Mouse (Mus musculus): Measurements from ENCODE around the gene Kdsr. TPM values are rescaled to one million over a fixed set of nuclear protein-coding genes. Genes with fewer than 3 reads are reported as not detected.
"Not testable (repeated sequence)": the region's sequence is repeated elsewhere in the genome, so short reads cannot be mapped to it uniquely, and the experiment has no call there.

The Kdsr gene
- polyA plus RNA-seq, 1 experiment from 2014 or later, result 11.8 TPM

DNA sequence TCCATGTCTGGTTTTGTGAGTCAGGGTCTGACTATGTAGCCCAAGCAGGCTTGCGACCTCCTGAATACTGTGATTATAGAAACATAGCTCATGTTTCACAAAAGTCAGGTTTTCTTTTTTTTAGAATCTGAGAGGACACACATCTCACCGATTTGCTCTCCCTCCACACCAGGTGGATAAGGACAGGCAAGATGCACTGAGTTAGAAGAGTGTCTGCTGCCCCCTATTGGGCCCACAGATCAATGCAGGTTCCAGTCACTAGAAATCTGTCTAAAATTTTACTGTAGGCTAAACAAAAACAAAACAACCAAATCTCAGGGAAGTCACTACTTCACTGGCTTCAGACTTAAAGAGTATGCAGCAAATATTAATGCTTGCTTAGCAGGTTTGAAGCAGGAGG is 23.9 kb downstream of the Kdsr start:
- peaks cover 18% of the 10 kb centered on the region; the same call in 1 of the 2 replicates for H3K36me3 ChIP-seq
- H3K4me2 ChIP-seq (replicated peaks), result no peak overlapping the region
- no peaks in the 10 kb centered on the region for H3K9me3 ChIP-seq (replicated peaks)
- H3K4me3 ChIP-seq, result no peak overlapping the region
- H3K9ac ChIP-seq, result no peak overlapping the region
- WGBS, result 65% methylated on average over 2 of the region's 2 CpGs
- H3K4me1 ChIP-seq, result no peaks in the 10 kb centered on the region
- ATAC-seq (ENCODE audit: low FRiP score), result no peak
- H3K27me3 ChIP-seq, result no peaks in the 10 kb centered on the region
- no peak overlapping the region for H3K27ac ChIP-seq

DNA sequence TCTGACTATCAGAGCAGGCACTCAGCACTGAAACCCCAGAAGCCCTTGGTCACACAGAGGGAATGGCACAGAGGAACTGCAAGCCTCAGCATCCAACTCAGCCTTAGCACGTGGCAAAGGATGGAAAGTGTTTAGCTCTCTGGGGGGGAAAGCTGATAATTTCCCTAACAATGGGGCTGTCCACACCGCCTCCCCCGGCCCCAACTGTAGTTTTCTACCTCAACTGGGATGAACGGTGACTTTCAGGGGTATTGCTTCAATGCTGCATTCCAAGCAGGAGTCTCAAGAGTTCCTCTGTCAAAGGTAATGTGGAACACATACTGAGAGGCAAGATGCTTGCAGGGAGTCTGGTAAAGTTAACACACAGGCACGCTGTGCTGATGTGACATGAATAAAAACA is 37.5 kb downstream of the Kdsr start:
- Histone ChIP-seq H3K27ac (no peak overlapping the region), H3K36me3 (no peaks in the 10 kb centered on the region; the same call in 1 of the 2 replicates), H3K9me3 (replicated peaks) (no peaks in the 10 kb centered on the region), H3K4me3 (no peak overlapping the region), H3K4me1 (no peaks in the 10 kb centered on the region), H3K27me3 (no peaks in the 10 kb centered on the region), H3K4me2 (replicated peaks) (no peak overlapping the region), H3K9ac (no peak overlapping the region)
- 16% methylated on average over 5 of the region's 5 CpGs for WGBS
- no peak for ATAC-seq (ENCODE audit: low FRiP score)

DNA sequence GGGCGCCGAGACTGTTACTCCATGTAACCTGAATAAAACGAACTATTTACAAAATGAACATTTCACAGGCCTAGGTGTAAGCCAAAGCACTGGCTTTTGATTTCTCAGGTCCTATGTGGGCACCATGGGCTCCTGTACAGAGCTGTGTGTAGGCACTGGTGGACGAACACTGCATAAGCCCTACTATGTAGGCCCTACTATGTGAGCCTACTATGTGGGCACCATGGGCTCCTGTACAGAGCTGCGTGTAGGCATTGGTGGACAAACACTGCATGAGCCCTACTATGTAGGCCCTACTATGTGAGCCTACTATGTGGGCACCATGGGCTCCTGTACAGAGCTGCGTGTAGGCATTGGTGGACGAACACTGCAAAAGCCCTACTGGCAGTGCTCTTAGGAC is 41.8 kb downstream of the Kdsr start:
- H3K36me3 ChIP-seq; H3K4me2 ChIP-seq (replicated peaks); H3K4me1 ChIP-seq; H3K27me3 ChIP-seq; H3K4me3 ChIP-seq; H3K27ac ChIP-seq; H3K9me3 ChIP-seq (replicated peaks); ATAC-seq (ENCODE audit: low FRiP score); H3K9ac ChIP-seq: not testable (repeated sequence)
- 79% methylated on average over 7 of the region's 7 CpGs for WGBS

DNA sequence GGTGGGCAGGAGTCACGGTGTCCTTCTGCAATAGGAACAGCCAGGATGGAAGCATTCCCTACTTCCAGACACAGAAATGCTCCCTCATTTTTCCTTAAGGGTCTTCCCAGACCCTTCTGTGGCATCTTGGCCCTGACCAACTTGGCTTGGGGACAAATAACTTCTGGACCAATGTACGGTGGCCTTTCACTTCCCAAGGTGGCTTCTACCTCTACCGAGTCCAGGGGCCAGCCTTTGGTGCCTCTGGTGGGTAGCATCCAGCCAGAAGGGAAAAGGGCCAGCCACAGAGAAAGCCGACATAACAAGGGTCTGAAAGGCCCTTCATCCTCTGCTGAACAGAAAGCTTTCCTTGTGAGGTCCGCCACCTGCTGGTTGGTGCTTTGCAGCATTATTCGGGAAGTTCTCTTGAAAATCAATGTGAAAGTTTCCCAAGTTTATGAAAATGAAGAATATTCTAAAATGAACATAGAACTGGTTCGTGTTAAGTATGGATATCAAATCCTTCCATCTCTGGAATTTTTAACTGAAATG is 42.4 kb downstream of the Kdsr start:
- H3K4me3 ChIP-seq, result no peak overlapping the region
- no peak overlapping the region for H3K4me2 ChIP-seq (replicated peaks)
- ATAC-seq (ENCODE audit: low FRiP score), result no peak
- H3K9me3 ChIP-seq (replicated peaks), result no peaks in the 10 kb centered on the region
- peaks cover 9% of the 10 kb centered on the region for H3K4me1 ChIP-seq
- WGBS, result 36% methylated on average over 7 of the region's 7 CpGs
- H3K36me3 ChIP-seq, result no peaks in the 10 kb centered on the region
- H3K9ac ChIP-seq, result no peak overlapping the region
- H3K27ac ChIP-seq, result no peak overlapping the region
- peaks cover 4% of the 10 kb centered on the region for H3K27me3 ChIP-seq

DNA sequence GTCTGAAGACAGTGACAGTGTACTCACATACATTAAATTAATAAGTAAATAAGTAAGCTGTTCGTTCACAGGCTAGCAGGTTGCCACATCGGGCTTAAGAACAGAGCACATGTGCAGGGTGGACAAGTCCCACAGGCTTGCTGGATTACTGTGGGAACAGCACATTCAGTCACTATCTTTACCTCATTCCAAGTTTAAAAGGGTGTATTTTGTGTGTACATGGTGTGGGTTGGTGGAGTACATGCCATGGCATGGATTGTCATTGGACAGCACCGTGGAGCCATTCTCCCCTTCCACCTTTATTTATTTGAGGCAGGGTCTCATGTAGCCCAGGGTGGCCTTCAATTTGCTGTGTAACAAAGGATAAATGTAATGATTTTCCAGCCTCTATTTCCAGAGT is 43.4 kb downstream of the Kdsr start:
- no peak for ATAC-seq (ENCODE audit: low FRiP score)
- Histone ChIP-seq H3K9ac (no peak overlapping the region), H3K4me3 (no peak overlapping the region), H3K4me1 (peaks cover 14% of the 10 kb centered on the region), H3K27me3 (peaks cover 5% of the 10 kb centered on the region), H3K4me2 (replicated peaks) (no peak overlapping the region), H3K36me3 (no peaks in the 10 kb centered on the region), H3K9me3 (replicated peaks) (no peaks in the 10 kb centered on the region), H3K27ac (no peak overlapping the region)
- WGBS, result 89% methylated on average over 3 of the region's 3 CpGs

DNA sequence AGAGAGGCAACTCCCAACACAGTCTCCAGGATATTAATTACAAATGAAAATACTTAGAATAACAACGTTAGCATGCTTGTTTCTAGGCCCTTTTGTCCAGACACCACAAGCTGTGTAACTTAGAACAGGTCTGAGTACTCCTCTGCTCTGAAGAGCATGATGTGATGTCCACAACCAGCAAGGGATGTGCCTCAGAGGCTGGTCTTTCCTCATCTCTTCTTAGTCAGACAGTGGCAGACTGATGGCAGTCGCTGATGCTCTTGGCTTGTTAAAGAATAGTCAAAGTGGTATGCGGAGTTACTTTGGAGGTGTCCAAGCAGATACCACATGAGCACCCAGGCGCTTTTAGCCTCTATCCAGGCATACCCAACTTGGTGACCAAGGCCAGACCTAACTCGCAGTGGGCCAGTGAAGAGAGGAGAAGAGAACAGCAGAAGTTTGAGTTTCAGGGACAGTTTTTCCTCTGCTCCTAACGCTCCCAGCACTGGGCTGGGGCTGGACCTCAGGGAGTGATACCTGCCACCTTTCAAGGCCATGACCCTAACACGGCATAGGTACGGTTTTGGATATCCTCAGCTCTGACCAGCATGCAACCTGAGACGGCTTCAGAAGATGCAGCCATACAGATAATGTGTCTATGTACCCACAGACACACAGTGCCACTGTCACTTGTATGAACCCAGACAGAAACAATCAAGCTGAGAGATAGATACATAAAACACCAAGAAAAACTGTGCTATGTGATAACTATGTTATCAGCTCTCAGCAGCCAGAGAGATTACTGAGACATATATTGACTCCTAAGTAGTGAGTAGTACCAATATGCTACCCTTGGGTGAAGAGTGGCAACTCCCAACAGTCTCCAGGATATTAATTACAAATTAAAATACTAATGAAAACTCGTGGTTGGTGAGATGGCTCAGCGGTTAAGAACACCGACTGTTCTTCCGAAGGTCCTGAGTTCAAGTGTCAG is 44.1 kb downstream of the Kdsr start:
- no peak overlapping the region for H3K9ac ChIP-seq
- WGBS, result 85% methylated on average over 13 of the region's 13 CpGs
- H3K4me3 ChIP-seq, result no peak overlapping the region
- no peaks in the 10 kb centered on the region for H3K36me3 ChIP-seq
- peak overlapping the region; percentile 88; the same call in 1 of the 2 replicates for H3K4me2 ChIP-seq (replicated peaks)
- no peak overlapping the region for H3K27ac ChIP-seq
- peaks cover 14% of the 10 kb centered on the region for H3K4me1 ChIP-seq
- peaks cover 5% of the 10 kb centered on the region for H3K27me3 ChIP-seq
- ATAC-seq (ENCODE audit: low FRiP score), result no peak; the same call in 1 of the 2 replicates
- no peaks in the 10 kb centered on the region for H3K9me3 ChIP-seq (replicated peaks)

- H3K27ac ChIP-seq, result peak overlapping the region; percentile 92
- ATAC-seq (ENCODE audit: low FRiP score), result peak; percentile 81; the same call in 1 of the 2 replicates
- H3K4me1 ChIP-seq, result peaks cover 14% of the 10 kb centered on the region
- H3K9ac ChIP-seq, result peak overlapping the region; percentile 89
- no peaks in the 10 kb centered on the region for H3K9me3 ChIP-seq (replicated peaks)
- H3K36me3 ChIP-seq, result no peaks in the 10 kb centered on the region
- H3K4me3 ChIP-seq, result peak overlapping the region; percentile 72
- H3K4me2 ChIP-seq (replicated peaks), result peak overlapping the region; percentile 88
- peaks cover 5% of the 10 kb centered on the region for H3K27me3 ChIP-seq
- WGBS, result 6% methylated on average over 21 of the region's 21 CpGs
These were observed 45.0 kb downstream of the Kdsr start for GRCm38 (mm10) chr1:106714530-106714981.

- ATAC-seq (ENCODE audit: low FRiP score), result peak; percentile 86
- Histone ChIP-seq H3K9me3 (replicated peaks) (no peaks in the 10 kb centered on the region), H3K36me3 (no peaks in the 10 kb centered on the region), H3K4me2 (replicated peaks) (peak within 1 kb of the TSS; percentile 88), H3K27me3 (peaks cover 5% of the 10 kb centered on the region), H3K27ac (peak within 1 kb of the TSS; percentile 92), H3K4me1 (peaks cover 16% of the 10 kb centered on the region), H3K9ac (peak within 1 kb of the TSS; percentile 89), H3K4me3 (peak within 1 kb of the TSS; percentile 72)
- under 1% methylated on average over 69 of the region's 95 CpGs for WGBS
These were observed 45.7 kb downstream of the Kdsr start, which contains the start of gene Bcl2 for GRCm38 (mm10) chr1:106713621-106714529. Gene Bcl2 (minus strand): TSS chr1:106714274.

DNA sequence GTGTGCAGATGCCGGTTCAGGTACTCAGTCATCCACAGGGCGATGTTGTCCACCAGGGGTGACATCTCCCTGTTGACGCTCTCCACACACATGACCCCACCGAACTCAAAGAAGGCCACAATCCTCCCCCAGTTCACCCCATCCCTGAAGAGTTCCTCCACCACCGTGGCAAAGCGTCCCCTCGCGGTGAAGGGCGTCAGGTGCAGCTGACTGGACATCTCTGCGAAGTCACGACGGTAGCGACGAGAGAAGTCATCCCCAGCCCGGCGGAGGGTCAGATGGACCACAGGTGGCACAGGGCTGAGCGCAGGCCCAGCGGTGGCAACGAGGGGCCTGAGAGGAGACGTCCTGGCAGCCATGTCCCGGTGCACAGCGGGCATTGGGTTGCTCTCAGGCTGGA is 47.2 kb downstream of the Kdsr start:
- H3K4me2 ChIP-seq (replicated peaks), result peak overlapping the region; percentile 88
- peak overlapping the region; percentile 72 for H3K4me3 ChIP-seq
- 9% methylated on average over 22 of the region's 22 CpGs for WGBS
- peaks cover 16% of the 10 kb centered on the region for H3K4me1 ChIP-seq
- peaks cover 5% of the 10 kb centered on the region for H3K27me3 ChIP-seq
- H3K36me3 ChIP-seq, result no peaks in the 10 kb centered on the region
- H3K27ac ChIP-seq, result no peak overlapping the region
- no peak for ATAC-seq (ENCODE audit: low FRiP score)
- H3K9ac ChIP-seq, result peak overlapping the region; percentile 89
- H3K9me3 ChIP-seq (replicated peaks), result no peaks in the 10 kb centered on the region

- peak overlapping the region; percentile 88 for H3K4me2 ChIP-seq (replicated peaks)
- H3K4me1 ChIP-seq, result peaks cover 16% of the 10 kb centered on the region
- WGBS, result 72% methylated on average over 12 of the region's 12 CpGs
- peak overlapping the region; percentile 72 for H3K4me3 ChIP-seq
- H3K36me3 ChIP-seq, result no peaks in the 10 kb centered on the region
- ATAC-seq (ENCODE audit: low FRiP score), result no peak
- H3K9ac ChIP-seq, result no peak overlapping the region
- H3K9me3 ChIP-seq (replicated peaks), result no peaks in the 10 kb centered on the region
- H3K27ac ChIP-seq, result no peak overlapping the region
- peaks cover 5% of the 10 kb centered on the region for H3K27me3 ChIP-seq
These were observed 48.0 kb downstream of the Kdsr start for GRCm38 (mm10) chr1:106711356-106712125.

DNA sequence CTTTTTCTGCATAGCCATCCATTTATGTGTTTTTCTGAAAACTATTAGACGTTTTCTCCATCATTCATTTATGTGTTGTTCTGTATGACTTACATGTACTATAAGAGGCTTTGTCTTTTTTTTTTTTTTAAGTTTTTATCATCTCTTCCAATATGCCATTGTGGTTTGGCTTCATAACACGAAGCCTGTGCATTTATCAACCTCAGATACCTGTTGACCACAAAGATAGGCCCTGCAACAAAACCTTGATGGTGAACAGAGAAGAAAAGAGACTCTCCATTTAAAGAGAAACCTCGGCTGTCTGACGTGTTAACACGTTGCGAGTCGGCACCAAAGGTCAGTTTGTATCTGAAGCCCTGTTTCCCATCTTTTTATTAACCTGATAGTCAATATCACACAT is 49.3 kb downstream of the Kdsr start:
- H3K9me3 ChIP-seq (replicated peaks), result no peaks in the 10 kb centered on the region
- H3K9ac ChIP-seq, result no peak overlapping the region
- H3K4me2 ChIP-seq (replicated peaks), result no peak overlapping the region; the same call in 1 of the 2 replicates
- no peak overlapping the region for H3K27ac ChIP-seq
- H3K36me3 ChIP-seq, result no peaks in the 10 kb centered on the region
- ATAC-seq (ENCODE audit: low FRiP score), result no peak
- H3K4me3 ChIP-seq, result no peak overlapping the region
- peaks cover 5% of the 10 kb centered on the region; the same call in 1 of the 2 replicates for H3K27me3 ChIP-seq
- peaks cover 16% of the 10 kb centered on the region for H3K4me1 ChIP-seq
- 88% methylated on average over 7 of the region's 7 CpGs for WGBS

Data from hindbrain, embryonic 12.5 days (tissue).